In the genomic region with DNA sequence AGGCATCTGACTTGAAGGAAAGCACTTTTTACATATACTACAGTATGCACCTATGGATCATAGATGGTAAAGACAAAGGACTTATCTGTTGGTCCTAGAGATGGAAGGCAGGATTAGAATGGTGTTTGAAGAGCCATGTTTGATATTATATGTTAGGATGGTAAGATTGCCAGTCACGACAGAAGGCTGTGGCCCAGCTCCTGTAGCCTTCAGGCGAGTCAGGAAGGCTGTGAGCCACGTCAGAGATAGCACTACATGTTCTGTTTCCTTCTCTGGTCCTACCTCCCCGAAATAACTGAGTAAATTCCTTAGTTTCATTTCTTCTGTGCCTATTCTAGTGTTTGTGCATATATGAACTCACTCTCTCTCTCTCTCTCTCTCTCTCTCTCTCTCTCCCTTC, we compare ENCODE assay signal across 20 mouse cellular contexts. TPM values are rescaled to one million over a fixed set of nuclear protein-coding genes. Genes with fewer than 3 reads are reported as not detected.
A peak's percentile ranks its signal among the peaks of the same experiment; 100 is the strongest.
DNase-seq lines count a peak whose midpoint lies in the region; ATAC-seq lines count a peak whose summit lies in the region.
"Had no signal": no experiment of that assay in that cellular context is flagged by ENCODE, and none has a peak within 500 bp of the region (broad histone marks: within the 10 kb centered on the region; RNA-seq: fewer than 3 reads in every experiment).

No protein-coding gene starts in this region.

- no peak overlapping the region for H3K9ac ChIP-seq in heart, embryonic 13.5 days
- no peak overlapping the region for H3K9ac ChIP-seq in heart, embryonic 11.5 days (ENCODE audit: low read depth, low read length)
- no peak overlapping the region for H3K9ac ChIP-seq in liver, embryonic 16.5 days (ENCODE audit: low read depth, low read length)
- H3K9ac ChIP-seq: limb, embryonic 12.5 days; lung, embryonic 14.5 days; midbrain, embryonic 13.5 days; neural tube, embryonic 13.5 days had no signal

- no peak overlapping the region for H3K27ac ChIP-seq in heart, embryonic 13.5 days (replicated peaks)
- no peak overlapping the region for H3K27ac ChIP-seq in heart, embryonic 11.5 days (ENCODE audit: low read depth, low read length)
- no peak overlapping the region for H3K27ac ChIP-seq in liver, embryonic 16.5 days (ENCODE audit: low read length)
- H3K27ac ChIP-seq: embryonic facial prominence, embryonic 13.5 days; hindbrain, embryonic 13.5 days; limb, embryonic 12.5 days; midbrain, embryonic 13.5 days; neural tube, embryonic 13.5 days had no signal

- H3K4me1 ChIP-seq in heart, embryonic 13.5 days: peaks cover 29% of the 10 kb centered on the region
- peaks cover 12% of the 10 kb centered on the region for H3K4me1 ChIP-seq in heart, embryonic 11.5 days (ENCODE audit: control insufficient read depth, insufficient read depth, low read length)
- H3K4me1 ChIP-seq in megakaryocyte, embryonic 14.5 days: peaks cover 76% of the 10 kb centered on the region
- H3K4me1 ChIP-seq in liver, embryonic 16.5 days (ENCODE audit: control insufficient read depth, low read depth, low read length): peaks cover 13% of the 10 kb centered on the region

- H3K4me2 ChIP-seq in heart, embryonic 13.5 days: peak overlapping the region; percentile 90; the same call in 1 of the 2 replicates
- no peak overlapping the region for H3K4me2 ChIP-seq in heart, embryonic 11.5 days
- peak overlapping the region; percentile 88 for H3K4me2 ChIP-seq in liver, embryonic 16.5 days (ENCODE audit: low read depth, low read length)

- no peaks in the 10 kb centered on the region for H3K9me3 ChIP-seq in heart, embryonic 13.5 days
- no peaks in the 10 kb centered on the region for H3K9me3 ChIP-seq in heart, embryonic 11.5 days (replicated peaks; ENCODE audit: control insufficient read depth, low read length)
- H3K9me3 ChIP-seq in megakaryocyte, embryonic 14.5 days: no peaks in the 10 kb centered on the region
- no peaks in the 10 kb centered on the region for H3K9me3 ChIP-seq in liver, embryonic 16.5 days (replicated peaks; ENCODE audit: control insufficient read depth, low read length)
- H3K9me3 ChIP-seq: embryonic facial prominence, embryonic 13.5 days; hindbrain, embryonic 13.5 days; limb, embryonic 12.5 days; midbrain, embryonic 13.5 days; neural tube, embryonic 13.5 days had no signal

- no peaks in the 10 kb centered on the region for H3K27me3 ChIP-seq in heart, embryonic 13.5 days (replicated peaks)
- no peaks in the 10 kb centered on the region for H3K27me3 ChIP-seq in heart, embryonic 11.5 days (ENCODE audit: control insufficient read depth, insufficient read depth, low read length)
- no peaks in the 10 kb centered on the region for H3K27me3 ChIP-seq in megakaryocyte, embryonic 14.5 days (replicated peaks)
- H3K27me3 ChIP-seq in liver, embryonic 16.5 days (ENCODE audit: control insufficient read depth, insufficient read depth, low read depth, low read length): no peaks in the 10 kb centered on the region
- H3K27me3 ChIP-seq: embryonic facial prominence, embryonic 13.5 days; hindbrain, embryonic 13.5 days; limb, embryonic 12.5 days; midbrain, embryonic 13.5 days; neural tube, embryonic 13.5 days had no signal

- H3K36me3 ChIP-seq in heart, embryonic 13.5 days: peaks cover 23% of the 10 kb centered on the region
- H3K36me3 ChIP-seq in heart, embryonic 11.5 days (ENCODE audit: control insufficient read depth, insufficient read depth, low read length): no peaks in the 10 kb centered on the region
- peaks cover 43% of the 10 kb centered on the region for H3K36me3 ChIP-seq in megakaryocyte, embryonic 14.5 days (replicated peaks; ENCODE audit: low read length)
- H3K36me3 ChIP-seq in liver, embryonic 16.5 days (ENCODE audit: control insufficient read depth, insufficient read depth): no peaks in the 10 kb centered on the region

- H3K4me3 ChIP-seq in heart, embryonic 13.5 days: no peak overlapping the region
- no peak overlapping the region for H3K4me3 ChIP-seq in heart, embryonic 11.5 days (ENCODE audit: low read depth, low read length)
- H3K4me3 ChIP-seq in megakaryocyte, embryonic 14.5 days (replicated peaks): peak overlapping the region; percentile 96
- H3K4me3 ChIP-seq in liver, embryonic 16.5 days (ENCODE audit: low read depth, low read length): peak overlapping the region; percentile 78
- H3K4me3 ChIP-seq: hindbrain, embryonic 13.5 days; midbrain, embryonic 13.5 days; neural tube, embryonic 13.5 days had no signal

- WGBS in heart, embryonic 13.5 days: 60% methylated on average over 4 of the region's 4 CpGs
- 81% methylated on average over 4 of the region's 4 CpGs for WGBS in heart, embryonic 11.5 days (ENCODE audit: insufficient replicate concordance)
- 48% methylated on average over 4 of the region's 4 CpGs for WGBS in liver, embryonic 16.5 days (ENCODE audit: insufficient replicate concordance)

- no peak for DNase-seq in urinary bladder, adult 18-20 months (ENCODE audit: low spot score in 2 of 2)
- DNase-seq in cerebellum, postnatal 10 days: no peak
- no peak for DNase-seq in embryo, embryonic 10.5 days (ENCODE audit: low spot score)
- DNase-seq: cerebellum, adult 9-11 months; gastrocnemius, adult 2 months; heart, adult 18-20 months; heart, postnatal 10 days; lung, embryonic 14.5 days; spleen, adult 18-20 months; thymus, postnatal 4 days had no signal

- ATAC-seq in heart, embryonic 13.5 days (ENCODE audit: extremely low read depth, insufficient number of reproducible peaks, low FRiP score, low TSS enrichment): no peak
- no peak for ATAC-seq in heart, embryonic 11.5 days (replicated peaks; ENCODE audit: insufficient number of reproducible peaks, low FRiP score, low TSS enrichment)
- ATAC-seq in megakaryocyte, adult 5-6 weeks (ENCODE audit: poor library complexity, severe bottlenecking): no peak
- no peak for ATAC-seq in liver, embryonic 16.5 days (ENCODE audit: low read depth)
- ATAC-seq: midbrain, embryonic 13.5 days had no signal

RNA-seq across cellular contexts. Expression of gene Adar, which starts 17.3 kb away (rescaled TPM):
- polyA plus RNA-seq in heart, embryonic 13.5 days (2015; fragmentation: Nextera tagmentation; extraction: Ambion mirVana): 7.5 and 7.8 TPM in 2 replicates
- polyA plus RNA-seq in heart, embryonic 11.5 days (2014; fragmentation: Nextera tagmentation; extraction: Ambion mirVana): 6.6 and 10.9 TPM in 2 replicates
- 5.3 and 6.3 TPM in 2 replicates for polyA plus RNA-seq in megakaryocyte, embryonic 14.5 days (2012; ENCODE audit: insufficient read depth, low replicate concordance)
- total RNA-seq in megakaryocyte, adult 5-6 weeks (2015): 34.9 and 36.0 TPM in 2 replicates
- 38.5 and 42.2 TPM in 2 replicates for total RNA-seq in megakaryocyte, adult 5-6 weeks (2017)
- 6.0 and 6.9 TPM in 2 replicates for polyA plus RNA-seq in liver, embryonic 16.5 days (2015; fragmentation: Nextera tagmentation; extraction: Ambion mirVana)

RNA-seq across cellular contexts. Expression of gene Chrnb2, which starts 32.3 kb away (rescaled TPM):
- 0.18 and 0.44 TPM in 2 replicates for polyA plus RNA-seq in heart, embryonic 13.5 days (2015; fragmentation: Nextera tagmentation; extraction: Ambion mirVana)
- polyA plus RNA-seq in heart, embryonic 11.5 days (2014; fragmentation: Nextera tagmentation; extraction: Ambion mirVana): 0.24 and 0.27 TPM in 2 replicates
- polyA plus RNA-seq in megakaryocyte, embryonic 14.5 days (2012; ENCODE audit: insufficient read depth, low replicate concordance): 0.04 TPM in 1 of 2 replicates, not detected in the other
- total RNA-seq in megakaryocyte, adult 5-6 weeks (2015): 0.21 and 0.91 TPM in 2 replicates
- 0.49 and 0.51 TPM in 2 replicates for total RNA-seq in megakaryocyte, adult 5-6 weeks (2017)
- 0.15 and 0.26 TPM in 2 replicates for polyA plus RNA-seq in liver, embryonic 16.5 days (2015; fragmentation: Nextera tagmentation; extraction: Ambion mirVana)

RNA-seq across cellular contexts. Expression of gene Ube2q1, which starts 41.3 kb away (rescaled TPM):
- 8.2 and 8.4 TPM in 2 replicates for polyA plus RNA-seq in heart, embryonic 13.5 days (2015; fragmentation: Nextera tagmentation; extraction: Ambion mirVana)
- 14.4 TPM in 2 replicates for polyA plus RNA-seq in heart, embryonic 11.5 days (2014; fragmentation: Nextera tagmentation; extraction: Ambion mirVana)
- polyA plus RNA-seq in megakaryocyte, embryonic 14.5 days (2012; ENCODE audit: insufficient read depth, low replicate concordance): 35.2 and 80.6 TPM in 2 replicates
- total RNA-seq in megakaryocyte, adult 5-6 weeks (2015): 113 and 119 TPM in 2 replicates
- total RNA-seq in megakaryocyte, adult 5-6 weeks (2017): 133 and 138 TPM in 2 replicates
- polyA plus RNA-seq in liver, embryonic 16.5 days (2015; fragmentation: Nextera tagmentation; extraction: Ambion mirVana): 2.3 and 3.3 TPM in 2 replicates

Comparison
In these comparisons a context has a peak if more than half of its experiments do, and no peak if none do; other contexts are left out.
1. H3K4me3 ChIP-seq: peak in megakaryocyte, embryonic 14.5 days (single experiment) and liver, embryonic 16.5 days (single experiment); none in heart, embryonic 13.5 days (single experiment) and heart, embryonic 11.5 days (single experiment).